Mouse (Mus musculus): ENCODE data around the gene Fbrsl1. TPM values are rescaled to one million over a fixed set of nuclear protein-coding genes. Genes with fewer than 3 reads are reported as not detected.

The Fbrsl1 gene
- polyA plus RNA-seq, 1 experiment from 2014 or later = 23.9 TPM

- 81% methylated on average over 5 of the region's 5 CpGs for WGBS
These were observed 37.9 kb downstream of the Fbrsl1 start for GRCm38 (mm10) chr5:110410386-110410785.

GRCm38 (mm10) chr5:110408967-110409366 lies 39.3 kb downstream of the Fbrsl1 start:
- Histone ChIP-seq H3K9ac (replicated peaks; ENCODE audit: low read depth, low read length) (no peak overlapping the region), H3K27ac (ENCODE audit: low read length) (no peak overlapping the region), H3K36me3 (ENCODE audit: control insufficient read depth, insufficient read depth) (no peaks in the 10 kb centered on the region), H3K27me3 (replicated peaks; ENCODE audit: control insufficient read depth, insufficient read depth, low read length) (no peaks in the 10 kb centered on the region), H3K9me3 (ENCODE audit: control insufficient read depth, low read length) (no peaks in the 10 kb centered on the region), H3K4me2 (ENCODE audit: low read length) (no peak overlapping the region), H3K4me3 (replicated peaks; ENCODE audit: low read length) (no peak overlapping the region), H3K4me1 (replicated peaks; ENCODE audit: control insufficient read depth, insufficient read depth, low read length) (peaks cover 19% of the 10 kb centered on the region)
- 89% methylated on average over 2 of the region's 2 CpGs for WGBS
- no peak for ATAC-seq

More at GRCm38 (mm10) chr5:110410386-110410785, 37.9 kb downstream of the Fbrsl1 start:
- Histone ChIP-seq H3K9ac (replicated peaks; ENCODE audit: low read depth, low read length) (no peak overlapping the region), H3K27me3 (replicated peaks; ENCODE audit: control insufficient read depth, insufficient read depth, low read length) (no peaks in the 10 kb centered on the region), H3K4me3 (replicated peaks; ENCODE audit: low read length) (no peak overlapping the region), H3K4me1 (replicated peaks; ENCODE audit: control insufficient read depth, insufficient read depth, low read length) (peaks cover 26% of the 10 kb centered on the region), H3K4me2 (ENCODE audit: low read length) (no peak overlapping the region), H3K27ac (ENCODE audit: low read length) (no peak overlapping the region), H3K9me3 (ENCODE audit: control insufficient read depth, low read length) (no peaks in the 10 kb centered on the region), H3K36me3 (ENCODE audit: control insufficient read depth, insufficient read depth) (no peaks in the 10 kb centered on the region)
- ATAC-seq = no peak

GRCm38 (mm10) chr5:110406065-110406714 lies 42.1 kb downstream of the Fbrsl1 start:
- H3K4me2 ChIP-seq (ENCODE audit: low read length) = no peak overlapping the region
- WGBS = 26% methylated on average over 8 of the region's 8 CpGs
- no peaks in the 10 kb centered on the region for H3K9me3 ChIP-seq (ENCODE audit: control insufficient read depth, low read length)
- H3K27me3 ChIP-seq (replicated peaks; ENCODE audit: control insufficient read depth, insufficient read depth, low read length) = no peaks in the 10 kb centered on the region
- H3K4me1 ChIP-seq (replicated peaks; ENCODE audit: control insufficient read depth, insufficient read depth, low read length) = peaks cover 13% of the 10 kb centered on the region
- peak overlapping the region; percentile 53; the same call in 1 of the 2 replicates for H3K27ac ChIP-seq (ENCODE audit: low read length)
- no peak for ATAC-seq
- H3K9ac ChIP-seq (replicated peaks; ENCODE audit: low read depth, low read length) = no peak overlapping the region
- no peaks in the 10 kb centered on the region for H3K36me3 ChIP-seq (ENCODE audit: control insufficient read depth, insufficient read depth)
- no peak overlapping the region for H3K4me3 ChIP-seq (replicated peaks; ENCODE audit: low read length)

- ATAC-seq = peak; percentile 16; the same call in 1 of the 2 replicates
- Histone ChIP-seq H3K9ac (replicated peaks; ENCODE audit: low read depth, low read length) (no peak overlapping the region), H3K4me2 (ENCODE audit: low read length) (no peak overlapping the region), H3K27me3 (replicated peaks; ENCODE audit: control insufficient read depth, insufficient read depth, low read length) (no peaks in the 10 kb centered on the region), H3K4me1 (replicated peaks; ENCODE audit: control insufficient read depth, insufficient read depth, low read length) (peaks cover 13% of the 10 kb centered on the region), H3K9me3 (ENCODE audit: control insufficient read depth, low read length) (no peaks in the 10 kb centered on the region), H3K36me3 (ENCODE audit: control insufficient read depth, insufficient read depth) (no peaks in the 10 kb centered on the region), H3K27ac (ENCODE audit: low read length) (no peak overlapping the region), H3K4me3 (replicated peaks; ENCODE audit: low read length) (no peak overlapping the region)
- WGBS = 25% methylated on average over 3 of the region's 3 CpGs
These were observed 44.4 kb downstream of the Fbrsl1 start for GRCm38 (mm10) chr5:110403931-110404330.

GRCm38 (mm10) chr5:110402557-110402956 lies 45.7 kb downstream of the Fbrsl1 start:
- Histone ChIP-seq H3K27ac (ENCODE audit: low read length) (no peak overlapping the region), H3K36me3 (ENCODE audit: control insufficient read depth, insufficient read depth) (no peaks in the 10 kb centered on the region), H3K27me3 (replicated peaks; ENCODE audit: control insufficient read depth, insufficient read depth, low read length) (no peaks in the 10 kb centered on the region), H3K9ac (replicated peaks; ENCODE audit: low read depth, low read length) (no peak overlapping the region), H3K4me2 (ENCODE audit: low read length) (no peak overlapping the region), H3K4me1 (replicated peaks; ENCODE audit: control insufficient read depth, insufficient read depth, low read length) (peaks cover 13% of the 10 kb centered on the region), H3K9me3 (ENCODE audit: control insufficient read depth, low read length) (no peaks in the 10 kb centered on the region), H3K4me3 (replicated peaks; ENCODE audit: low read length) (no peak overlapping the region)
- ATAC-seq = no peak
- 94% methylated on average over 2 of the region's 2 CpGs for WGBS

GRCm38 (mm10) chr5:110401101-110401500 lies 47.2 kb downstream of the Fbrsl1 start:
- peaks cover 2% of the 10 kb centered on the region for H3K4me1 ChIP-seq (replicated peaks; ENCODE audit: control insufficient read depth, insufficient read depth, low read length)
- H3K4me3 ChIP-seq (replicated peaks; ENCODE audit: low read length) = no peak overlapping the region
- H3K27me3 ChIP-seq (replicated peaks; ENCODE audit: control insufficient read depth, insufficient read depth, low read length) = no peaks in the 10 kb centered on the region
- H3K9ac ChIP-seq (replicated peaks; ENCODE audit: low read depth, low read length) = no peak overlapping the region
- H3K27ac ChIP-seq (ENCODE audit: low read length) = no peak overlapping the region
- 48% methylated on average over 8 of the region's 8 CpGs for WGBS
- H3K36me3 ChIP-seq (ENCODE audit: control insufficient read depth, insufficient read depth) = no peaks in the 10 kb centered on the region
- H3K9me3 ChIP-seq (ENCODE audit: control insufficient read depth, low read length) = no peaks in the 10 kb centered on the region
- no peak overlapping the region for H3K4me2 ChIP-seq (ENCODE audit: low read length)
- no peak for ATAC-seq

- Histone ChIP-seq H3K9ac (replicated peaks; ENCODE audit: low read depth, low read length) (no peak overlapping the region), H3K36me3 (ENCODE audit: control insufficient read depth, insufficient read depth) (no peaks in the 10 kb centered on the region), H3K4me1 (replicated peaks; ENCODE audit: control insufficient read depth, insufficient read depth, low read length) (no peaks in the 10 kb centered on the region), H3K27ac (ENCODE audit: low read length) (no peak overlapping the region), H3K9me3 (ENCODE audit: control insufficient read depth, low read length) (no peaks in the 10 kb centered on the region), H3K4me3 (replicated peaks; ENCODE audit: low read length) (no peak overlapping the region), H3K4me2 (ENCODE audit: low read length) (no peak overlapping the region), H3K27me3 (replicated peaks; ENCODE audit: control insufficient read depth, insufficient read depth, low read length) (no peaks in the 10 kb centered on the region)
- WGBS = 82% methylated on average over 5 of the region's 5 CpGs
- ATAC-seq = no peak
These were observed 53.2 kb downstream of the Fbrsl1 start for GRCm38 (mm10) chr5:110395006-110395661.

- Histone ChIP-seq H3K27ac (ENCODE audit: low read length) (no peak overlapping the region), H3K4me1 (replicated peaks; ENCODE audit: control insufficient read depth, insufficient read depth, low read length) (no peaks in the 10 kb centered on the region), H3K4me3 (replicated peaks; ENCODE audit: low read length) (no peak overlapping the region), H3K27me3 (replicated peaks; ENCODE audit: control insufficient read depth, insufficient read depth, low read length) (no peaks in the 10 kb centered on the region), H3K9me3 (ENCODE audit: control insufficient read depth, low read length) (no peaks in the 10 kb centered on the region), H3K4me2 (ENCODE audit: low read length) (no peak overlapping the region), H3K9ac (replicated peaks; ENCODE audit: low read depth, low read length) (no peak overlapping the region), H3K36me3 (ENCODE audit: control insufficient read depth, insufficient read depth) (no peaks in the 10 kb centered on the region)
- WGBS = 65% methylated on average over 5 of the region's 5 CpGs
- ATAC-seq = peak; percentile 23; the same call in 1 of the 2 replicates
These were observed 55.6 kb downstream of the Fbrsl1 start for GRCm38 (mm10) chr5:110392727-110393126.

- Histone ChIP-seq H3K4me3 (replicated peaks; ENCODE audit: low read length) (no peak overlapping the region), H3K36me3 (ENCODE audit: control insufficient read depth, insufficient read depth) (no peaks in the 10 kb centered on the region), H3K4me2 (ENCODE audit: low read length) (no peak overlapping the region), H3K27me3 (replicated peaks; ENCODE audit: control insufficient read depth, insufficient read depth, low read length) (no peaks in the 10 kb centered on the region), H3K9ac (replicated peaks; ENCODE audit: low read depth, low read length) (no peak overlapping the region), H3K9me3 (ENCODE audit: control insufficient read depth, low read length) (no peaks in the 10 kb centered on the region), H3K4me1 (replicated peaks; ENCODE audit: control insufficient read depth, insufficient read depth, low read length) (peaks cover 11% of the 10 kb centered on the region), H3K27ac (ENCODE audit: low read length) (no peak overlapping the region)
- WGBS = 86% methylated on average over 4 of the region's 4 CpGs
- ATAC-seq = no peak
These were observed 57.7 kb downstream of the Fbrsl1 start for GRCm38 (mm10) chr5:110390631-110391030.

All from forebrain, embryonic 16.5 days (tissue).